Mouse (Mus musculus) kidney, adult 2 months (tissue): Measurements from ENCODE around the gene Smtnl1.

Experiments
- CTCF ChIP-seq: fragments of 200-500 bp; conservative IDR thresholded peaks from 2 replicates; pipeline ENCODE4 v1.5.1; 2011; ENCODE audit warnings: low read depth, mild to moderate bottlenecking, control low read depth, low read length, moderate library complexity, mixed read lengths; ENCODE audit not compliant: insufficient read depth, insufficient read length
- POLR2A ChIP-seq: fragments of 200-500 bp; IDR thresholded peaks from one replicate; pipeline ENCODE4 v1.6.1; 2011; ENCODE audit warnings: low read depth, low read length, control low read depth

DNA sequence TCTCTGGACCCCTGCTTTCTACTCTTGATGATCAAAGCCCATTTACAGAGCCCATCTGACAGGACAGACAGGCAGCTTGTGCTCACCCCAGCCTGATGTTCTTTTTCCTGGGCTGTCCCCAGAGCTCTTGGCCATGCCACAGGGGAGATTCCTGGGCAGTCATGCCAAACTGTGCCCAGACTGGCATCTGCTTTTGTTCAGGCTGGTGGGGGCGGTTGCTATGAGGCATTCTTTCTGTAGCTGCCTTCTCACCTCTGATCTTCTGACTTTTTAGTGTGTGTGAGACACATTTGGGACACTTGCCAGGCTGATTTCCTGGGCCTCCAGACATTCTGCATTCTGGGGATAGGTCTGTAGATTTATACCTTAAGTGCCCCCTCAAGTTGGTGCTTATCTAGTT, 36.1 kb upstream of the Smtnl1 start:
- no peak for TF ChIP-seq CTCF
- TF ChIP-seq POLR2A: no peak
